18 mouse cellular contexts compared by ENCODE assay signal in genomic region chr17:79848385-79848784, GRCm38 (mm10).
"Had no signal": no experiment of that assay in that cellular context is flagged by ENCODE, and none has a peak within 500 bp of the region (broad histone marks: within the 10 kb centered on the region; RNA-seq: fewer than 3 reads in every experiment).

No protein-coding gene starts in this region.

- H3K27ac ChIP-seq: layer of hippocampus, adult 2 months; liver, embryonic 14.5 days; macrophage; midbrain, embryonic 13.5 days; stomach, embryonic 15.5 days had no signal

- H3K4me3 ChIP-seq: layer of hippocampus, adult 2 months; midbrain, embryonic 13.5 days; stomach, embryonic 15.5 days had no signal

- H3K27me3 ChIP-seq: midbrain, embryonic 13.5 days; stomach, embryonic 15.5 days had no signal

- H3K9me3 ChIP-seq: midbrain, embryonic 13.5 days; stomach, embryonic 15.5 days had no signal

- H3K4me1 ChIP-seq: midbrain, embryonic 13.5 days; stomach, embryonic 15.5 days had no signal

- ATAC-seq: intestine, embryonic 16.5 days; lung, postnatal 0 days; midbrain, embryonic 13.5 days; midbrain, embryonic 16.5 days had no signal

- H3K4me2 ChIP-seq: liver, embryonic 11.5 days; lung, embryonic 14.5 days; midbrain, embryonic 13.5 days; stomach, embryonic 15.5 days had no signal

- H3K9ac ChIP-seq: liver, embryonic 14.5 days; liver, postnatal 0 days; lung, embryonic 14.5 days; midbrain, embryonic 13.5 days; stomach, embryonic 15.5 days had no signal

- DNase-seq: kidney, adult 18-20 months; kidney, postnatal 25 days; layer of hippocampus, adult 9-11 months; liver, postnatal 0 days; lung, embryonic 14.5 days; right cerebral cortex, adult 18-20 months; right cerebral cortex, postnatal 14 days; right cerebral cortex, postnatal 4 days; thymus, postnatal 25 days had no signal
